In genomic region chr4:120815163-120815562, GRCm38 (mm10) we compare ENCODE assay signal across 8 mouse cellular contexts. TPM values are rescaled to one million over a fixed set of nuclear protein-coding genes. Genes with fewer than 3 reads are reported as not detected.
DNase-seq lines count a peak whose midpoint lies in the region; ATAC-seq and TF ChIP-seq lines count a peak whose summit lies in the region.

No protein-coding gene starts in this region.

- H3K9ac ChIP-seq in heart, embryonic 11.5 days (ENCODE audit: low read depth, low read length), result peak overlapping the region; percentile 80
- peak overlapping the region; percentile 61; the same call in 1 of the 2 replicates for H3K9ac ChIP-seq in ES-Bruce4 (ENCODE audit: low read depth, poor library complexity, severe bottlenecking)
- H3K9ac ChIP-seq in forebrain, embryonic 16.5 days (replicated peaks; ENCODE audit: low read depth, low read length), result peak overlapping the region; percentile 51
- H3K9ac ChIP-seq in liver, postnatal 0 days (replicated peaks), result peak overlapping the region; percentile 69

- TF ChIP-seq CTCF in ES-Bruce4 (IDR thresholded peaks at IDR 0.05; ENCODE audit: low read depth, low read length), result no peak
- no peak for TF ChIP-seq CTCF in liver, postnatal 0 days (IDR thresholded peaks at IDR 0.05; ENCODE audit: low read depth)

- 11% methylated on average over 4 of the region's 4 CpGs for WGBS in heart, embryonic 11.5 days (ENCODE audit: insufficient replicate concordance)
- 5% methylated on average over 4 of the region's 4 CpGs for WGBS in forebrain, embryonic 16.5 days
- 16% methylated on average over 4 of the region's 4 CpGs for WGBS in liver, postnatal 0 days (ENCODE audit: insufficient replicate concordance)

- DNase-seq in heart, adult 8-10 months (ENCODE audit: low spot score), result no peak
- no peak for DNase-seq in liver, postnatal 0 days
- no peak for DNase-seq in adrenal gland, adult 18-20 months (ENCODE audit: low spot score in 2 of 2)
- no peak for DNase-seq in adrenal gland, adult 8-10 months
- DNase-seq in right cerebral cortex, postnatal 10 days (ENCODE audit: low spot score in 2 of 2), result no peak

- peak overlapping the region; percentile 95 for H3K27ac ChIP-seq in heart, embryonic 11.5 days (ENCODE audit: low read depth, low read length)
- H3K27ac ChIP-seq in ES-Bruce4 (ENCODE audit: insufficient read depth, low read length), result peak overlapping the region; percentile 98
- peak overlapping the region; percentile 24; the same call in 1 of the 2 replicates for H3K27ac ChIP-seq in forebrain, embryonic 16.5 days (ENCODE audit: low read length)
- H3K27ac ChIP-seq in liver, postnatal 0 days (ENCODE audit: low read depth), result peak overlapping the region; percentile 78

- no peaks in the 10 kb centered on the region for H3K27me3 ChIP-seq in heart, embryonic 11.5 days (ENCODE audit: control insufficient read depth, insufficient read depth, low read length)
- H3K27me3 ChIP-seq in ES-Bruce4 (ENCODE audit: control insufficient read depth, insufficient read depth, low read length, poor library complexity, severe bottlenecking), result no peaks in the 10 kb centered on the region
- no peaks in the 10 kb centered on the region for H3K27me3 ChIP-seq in forebrain, embryonic 16.5 days (replicated peaks; ENCODE audit: control insufficient read depth, insufficient read depth, low read length)
- no peaks in the 10 kb centered on the region for H3K27me3 ChIP-seq in liver, postnatal 0 days (ENCODE audit: insufficient read depth, low read length)

- H3K4me2 ChIP-seq in heart, embryonic 11.5 days, result peak overlapping the region; percentile 68
- H3K4me2 ChIP-seq in forebrain, embryonic 16.5 days (ENCODE audit: low read length), result peak overlapping the region; percentile 84
- H3K4me2 ChIP-seq in liver, postnatal 0 days (ENCODE audit: low read depth, low read length), result peak overlapping the region; percentile 80

- no peak for ATAC-seq in heart, embryonic 11.5 days (replicated peaks; ENCODE audit: insufficient number of reproducible peaks, low FRiP score, low TSS enrichment)
- ATAC-seq in forebrain, embryonic 16.5 days, result peak; percentile 4; the same call in 1 of the 2 replicates
- ATAC-seq in liver, postnatal 0 days, result 0 out of 2 replicates have a peak, but pooled peaks have one; percentile 16

- TF ChIP-seq POLR2A in ES-Bruce4 (IDR thresholded peaks at IDR 0.05; ENCODE audit: insufficient read depth, low read length), result no peak

- H3K4me3 ChIP-seq in heart, embryonic 11.5 days (ENCODE audit: low read depth, low read length), result peak overlapping the region; percentile 59
- H3K4me3 ChIP-seq in ES-Bruce4 (ENCODE audit: low read depth, low read length), result peak overlapping the region; percentile 80
- peak overlapping the region; percentile 56 for H3K4me3 ChIP-seq in forebrain, embryonic 16.5 days (replicated peaks; ENCODE audit: low read length)
- H3K4me3 ChIP-seq in liver, postnatal 0 days (ENCODE audit: low read depth, low read length), result peak overlapping the region; percentile 60

- H3K4me1 ChIP-seq in heart, embryonic 11.5 days (ENCODE audit: control insufficient read depth, insufficient read depth, low read length), result peaks cover 25% of the 10 kb centered on the region
- H3K4me1 ChIP-seq in ES-Bruce4 (ENCODE audit: control insufficient read depth, insufficient read depth, low read length), result peaks cover 5% of the 10 kb centered on the region
- H3K4me1 ChIP-seq in forebrain, embryonic 16.5 days (replicated peaks; ENCODE audit: control insufficient read depth, insufficient read depth, low read length), result peaks cover 24% of the 10 kb centered on the region
- H3K4me1 ChIP-seq in liver, postnatal 0 days (ENCODE audit: insufficient read depth), result peaks cover 13% of the 10 kb centered on the region

- H3K9me3 ChIP-seq in heart, embryonic 11.5 days (replicated peaks; ENCODE audit: control insufficient read depth, low read length), result no peaks in the 10 kb centered on the region
- no peaks in the 10 kb centered on the region for H3K9me3 ChIP-seq in ES-Bruce4 (replicated peaks; ENCODE audit: control insufficient read depth, insufficient read depth, low read length, poor library complexity, severe bottlenecking)
- no peaks in the 10 kb centered on the region for H3K9me3 ChIP-seq in forebrain, embryonic 16.5 days (ENCODE audit: control insufficient read depth, low read length)
- no peaks in the 10 kb centered on the region for H3K9me3 ChIP-seq in liver, postnatal 0 days (ENCODE audit: low read length)

- peaks cover 3% of the 10 kb centered on the region; the same call in 1 of the 2 replicates for H3K36me3 ChIP-seq in heart, embryonic 11.5 days (ENCODE audit: control insufficient read depth, insufficient read depth, low read length)
- no peaks in the 10 kb centered on the region for H3K36me3 ChIP-seq in ES-Bruce4 (ENCODE audit: control insufficient read depth, insufficient read depth, low read length, poor library complexity, severe bottlenecking)
- H3K36me3 ChIP-seq in forebrain, embryonic 16.5 days (ENCODE audit: control insufficient read depth, insufficient read depth), result no peaks in the 10 kb centered on the region
- no peaks in the 10 kb centered on the region for H3K36me3 ChIP-seq in liver, postnatal 0 days (replicated peaks; ENCODE audit: insufficient read depth, low read length)

- TF ChIP-seq EP300 in ES-Bruce4 (IDR thresholded peaks at IDR 0.05; ENCODE audit: insufficient read depth, low read depth, low read length), result no peak
- no peak for TF ChIP-seq EP300 in liver, postnatal 0 days (IDR thresholded peaks at IDR 0.05; ENCODE audit: low read depth)

RNA-seq across cellular contexts. Expression of gene Nfyc, which starts 16.2 kb away (rescaled TPM):
- 105 and 117 TPM in 2 replicates for polyA plus RNA-seq in heart, embryonic 11.5 days (2014; fragmentation: Nextera tagmentation; extraction: Ambion mirVana)
- 10 to 100 TPM; 52.4 to 55.1 (median 54.4) TPM for total RNA-seq in heart, adult 8-10 months (2022)
- 40.1 and 46.2 TPM in 2 replicates for polyA plus RNA-seq in ES-Bruce4 (2011; ENCODE audit: insufficient read depth, insufficient read length, low read depth, missing spikeins)
- 96.5 and 107 TPM in 2 replicates for polyA plus RNA-seq in forebrain, embryonic 16.5 days (2015; fragmentation: Nextera tagmentation; extraction: Ambion mirVana)
- 30.4 and 32.0 TPM in 2 replicates for polyA plus RNA-seq in liver, postnatal 0 days (2015; fragmentation: Nextera tagmentation; extraction: Ambion mirVana)
- total RNA-seq in adrenal gland, adult 18-20 months (2021), result 10 to 100 TPM; 53.9 to 57.2 TPM
- 10 to 100 TPM; 53.7 to 65.7 (median 59.4) TPM for total RNA-seq in adrenal gland, adult 8-10 months (2022)

RNA-seq across cellular contexts. Expression of gene Rims3, which starts 39.5 kb away (rescaled TPM):
- 1.2 and 1.6 TPM in 2 replicates for polyA plus RNA-seq in heart, embryonic 11.5 days (2014; fragmentation: Nextera tagmentation; extraction: Ambion mirVana)
- total RNA-seq in heart, adult 8-10 months (2022), result under 1 TPM in 3 of 4 experiments, not detected in 1; 0.06 to 0.14 (median 0.08) TPM
- 7.3 and 9.3 TPM in 2 replicates for polyA plus RNA-seq in ES-Bruce4 (2011; ENCODE audit: insufficient read depth, insufficient read length, low read depth, missing spikeins)
- polyA plus RNA-seq in forebrain, embryonic 16.5 days (2015; fragmentation: Nextera tagmentation; extraction: Ambion mirVana), result 9.6 and 14.1 TPM in 2 replicates
- 0.26 and 0.31 TPM in 2 replicates for polyA plus RNA-seq in liver, postnatal 0 days (2015; fragmentation: Nextera tagmentation; extraction: Ambion mirVana)
- total RNA-seq in adrenal gland, adult 18-20 months (2021), result 1 to 10 TPM; 9.2 to 10.0 TPM
- total RNA-seq in adrenal gland, adult 8-10 months (2022), result 10 to 100 TPM; 10.5 to 20.5 (median 15.0) TPM

Comparison
In these comparisons a context has a peak if more than half of its experiments do, and no peak if none do; other contexts are left out.
1. H3K27ac ChIP-seq: peak in every context shown above with its lines; median percentile 98 in ES-Bruce4; 95 in heart, embryonic 11.5 days; 78 in liver, postnatal 0 days; 24 in forebrain, embryonic 16.5 days.